Mouse (Mus musculus) intestine, embryonic 14.5 days (tissue): ENCODE results near the gene Srsf2. TPM values are rescaled to one million over a fixed set of nuclear protein-coding genes. Genes with fewer than 3 reads are reported as not detected.
A peak's percentile ranks its signal among the peaks of the same experiment; 100 is the strongest.

Experiments used
- ATAC-seq: fragments of 200-750 bp; cut with Nextera tagmentation; replicated peaks from 2 replicates; pipeline ENCODE4 v1.8.0; 2017; ENCODE audit warnings: low read depth, moderate number of reproducible peaks, moderate TSS enrichment, moderate library complexity; ENCODE audit not compliant: low FRiP score, low TSS enrichment
- DNase-seq: peaks from one replicate; pipeline ENCODE4 v3.0.0-alpha.2; 2018; ENCODE audit warnings: low spot score
- H3K27ac ChIP-seq: fragments of 300-500 bp; sonication (generic); 2 replicates; pipeline ENCODE4 v1.5.1; 2014; ENCODE audit warnings: low read depth, mild to moderate bottlenecking, control low read depth
- H3K27me3 ChIP-seq: fragments of 300-500 bp; sonication (generic); replicated peaks from 2 replicates; pipeline ENCODE4 v1.6.1; 2014; ENCODE audit warnings: low read length, control low read depth; ENCODE audit not compliant: control insufficient read depth, insufficient read depth
- H3K36me3 ChIP-seq: fragments of 300-500 bp; sonication (generic); 2 replicates; pipeline ENCODE4 v1.6.1; 2014; ENCODE audit warnings: low read length, control low read depth; ENCODE audit not compliant: control insufficient read depth, insufficient read depth
- H3K4me1 ChIP-seq: fragments of 300-500 bp; sonication (generic); replicated peaks from 2 replicates; pipeline ENCODE4 v1.6.1; 2014; ENCODE audit warnings: low read length, control low read depth, mixed read lengths; ENCODE audit not compliant: control insufficient read depth, insufficient read depth
- H3K4me2 ChIP-seq: fragments of 300-500 bp; sonication (generic); 2 replicates; pipeline ENCODE4 v1.6.1; 2014; ENCODE audit warnings: low read length
- H3K4me3 ChIP-seq: fragments of 300-500 bp; sonication (generic); 2 replicates; pipeline ENCODE4 v1.5.1; 2014; ENCODE audit warnings: low read depth, low read length, control low read depth, mixed read lengths
- H3K9ac ChIP-seq: fragments of 300-500 bp; sonication (generic); 2 replicates; pipeline ENCODE4 v1.6.1; 2014; ENCODE audit warnings: mild to moderate bottlenecking, low read length
- H3K9me3 ChIP-seq: fragments of 300-500 bp; sonication (generic); 2 replicates; pipeline ENCODE4 v1.6.1; 2016; ENCODE audit warnings: low read length, control low read depth; ENCODE audit not compliant: control insufficient read depth
- WGBS: fragments of 180-500 bp; shearing (Covaris S2); extraction: QIAGEN DNeasy Blood & Tissue Kit; methylation state at CpG from one replicate; pipeline ENCODE4 v1.1.7; 2014; 5-methylcytosine and 5-hydroxymethylcytosine counted together
- polyA plus RNA-seq: library from polyadenylated mRNA; unstranded; fragments of >200 nt; fragmentation: Nextera tagmentation; extraction: Ambion mirVana; gene quantifications from 2 replicates; pipeline ENCODE4 v1.2.1, GENCODE M21; 2014

The Srsf2 gene
- polyA plus RNA-seq, 1 experiment from 2014 or later, result 855 TPM

DNA sequence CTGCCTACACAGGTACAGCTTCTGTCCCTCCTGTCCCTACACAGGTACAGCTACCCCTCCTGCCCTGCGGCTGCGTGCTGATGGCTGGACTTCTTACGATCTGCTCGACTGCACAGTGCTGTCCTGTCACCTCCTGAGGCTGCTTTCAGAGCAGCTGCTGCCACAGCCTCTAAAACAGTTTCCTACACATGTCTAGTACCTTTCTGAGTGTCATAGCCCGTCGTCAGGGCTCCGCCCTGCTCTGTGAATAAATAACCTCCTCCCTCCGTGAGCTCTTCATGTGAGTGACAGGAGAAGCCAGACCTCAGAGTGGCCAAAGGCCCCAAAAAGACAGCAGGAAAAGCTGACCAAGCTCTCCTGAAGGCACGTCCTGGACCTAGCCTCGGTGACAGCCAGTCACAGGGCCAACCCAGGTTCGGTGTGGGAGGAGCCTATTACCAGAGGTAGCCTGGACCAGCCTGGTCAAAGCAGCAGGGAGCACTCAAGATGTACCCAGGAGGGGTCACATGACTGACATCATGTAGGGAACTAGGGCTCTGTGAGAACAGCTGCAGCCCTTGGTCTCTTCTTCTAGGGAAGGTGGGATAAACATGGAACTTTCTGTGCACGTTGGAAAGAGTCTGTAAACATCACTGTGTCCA, 13.2 kb upstream of the Srsf2 start:
- H3K4me2 ChIP-seq, result no peak overlapping the region
- H3K27me3 ChIP-seq, result no peaks in the 10 kb centered on the region
- no peaks in the 10 kb centered on the region for H3K4me1 ChIP-seq
- WGBS, result 72% methylated on average over 12 of the region's 12 CpGs
- H3K9me3 ChIP-seq, result no peaks in the 10 kb centered on the region
- no peak overlapping the region for H3K27ac ChIP-seq
- no peak for ATAC-seq
- H3K4me3 ChIP-seq, result no peak overlapping the region
- H3K36me3 ChIP-seq, result peaks cover 74% of the 10 kb centered on the region
- H3K9ac ChIP-seq, result no peak overlapping the region
- DNase-seq, result no peak

DNA sequence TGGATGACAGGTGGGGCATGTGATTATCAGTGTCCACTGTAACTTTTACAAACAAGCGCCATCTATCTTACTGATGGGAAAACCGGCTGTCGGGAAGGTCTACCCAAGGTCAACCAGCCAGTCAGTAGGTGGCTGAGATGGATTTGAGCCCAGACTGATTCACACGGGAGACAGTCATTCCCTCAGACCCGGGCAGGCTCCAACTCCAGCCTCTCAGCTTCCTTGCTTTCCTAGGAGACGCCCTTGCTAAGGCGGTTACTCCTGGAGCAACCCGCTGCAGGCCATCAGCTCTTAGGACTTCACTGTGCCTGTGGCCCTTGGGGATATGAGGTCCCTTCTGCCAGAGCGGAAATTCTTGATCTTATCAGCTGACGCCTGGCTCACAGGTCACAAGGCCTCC, 11.6 kb upstream of the Srsf2 start:
- H3K27ac ChIP-seq, result no peak overlapping the region
- H3K9me3 ChIP-seq, result no peaks in the 10 kb centered on the region
- H3K9ac ChIP-seq, result no peak overlapping the region
- 70% methylated on average over 10 of the region's 10 CpGs for WGBS
- H3K4me3 ChIP-seq, result no peak overlapping the region
- peaks cover 80% of the 10 kb centered on the region for H3K36me3 ChIP-seq
- ATAC-seq (no peak), DNase-seq (no peak)
- no peaks in the 10 kb centered on the region for H3K27me3 ChIP-seq
- no peak overlapping the region for H3K4me2 ChIP-seq
- H3K4me1 ChIP-seq, result no peaks in the 10 kb centered on the region

DNA sequence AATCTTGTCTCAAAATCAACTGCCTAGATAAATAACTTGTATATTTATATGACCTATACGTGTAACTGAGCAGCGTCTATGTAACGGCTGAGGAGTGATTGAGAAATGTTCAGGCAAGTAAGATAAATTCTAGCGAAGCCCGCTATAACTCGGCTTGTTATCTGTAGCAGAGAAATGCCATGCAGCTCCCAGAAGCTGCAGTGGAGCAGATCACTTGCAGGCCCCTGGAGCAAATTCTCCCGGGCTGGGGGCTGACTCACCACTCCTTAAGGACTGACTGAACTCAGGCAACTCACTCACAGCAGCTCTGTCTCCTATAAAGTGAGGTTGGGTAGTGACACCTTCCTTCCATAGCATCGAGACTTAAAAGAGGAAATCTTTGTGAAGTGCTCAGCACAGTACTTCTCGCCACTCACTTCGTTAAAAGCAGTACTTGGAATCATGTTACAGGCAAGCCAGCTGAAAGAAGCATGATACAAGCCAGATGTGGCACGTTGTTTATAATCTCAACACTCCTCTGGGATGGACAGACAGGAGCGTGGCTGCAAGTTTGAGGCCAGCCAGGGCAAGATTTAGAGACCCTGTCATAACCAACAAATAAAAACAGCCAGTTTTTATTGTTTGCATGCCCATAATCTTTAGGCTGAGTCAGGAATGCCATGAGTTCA, 4.4 kb upstream of the Srsf2 start:
- Histone ChIP-seq H3K4me2 (no peak overlapping the region), H3K27me3 (no peaks in the 10 kb centered on the region), H3K4me3 (no peak overlapping the region), H3K9ac (no peak overlapping the region), H3K36me3 (peaks cover 42% of the 10 kb centered on the region), H3K9me3 (no peaks in the 10 kb centered on the region), H3K27ac (no peak overlapping the region), H3K4me1 (peaks cover 12% of the 10 kb centered on the region)
- DNase-seq (no peak), ATAC-seq (no peak)
- 46% methylated on average over 12 of the region's 12 CpGs for WGBS

DNA sequence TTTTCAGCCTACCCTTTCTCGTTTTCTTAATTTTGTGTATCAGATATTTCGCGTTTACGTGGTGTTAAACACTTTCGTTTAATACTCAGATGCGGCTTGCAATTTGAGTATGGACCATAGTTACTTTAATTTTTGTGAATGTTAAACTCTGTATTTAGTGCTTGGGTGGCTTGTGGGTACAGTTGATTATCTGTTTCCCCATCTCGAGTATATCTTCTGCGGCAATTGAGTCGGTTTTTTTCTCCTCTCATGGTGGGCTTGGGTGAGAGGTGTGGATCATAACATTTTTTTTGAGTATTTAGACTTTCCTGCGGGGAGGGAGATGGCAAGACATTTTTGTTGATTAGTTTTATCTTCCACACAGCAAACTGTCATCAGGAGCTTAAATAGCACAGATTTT, 1.4 kb upstream of the Srsf2 start:
- Histone ChIP-seq H3K4me1 (peaks cover 22% of the 10 kb centered on the region), H3K9me3 (no peaks in the 10 kb centered on the region), H3K27ac (0 out of 2 replicates have a peak overlapping the region, but pooled peaks have one; percentile 100), H3K36me3 (peaks cover 41% of the 10 kb centered on the region), H3K27me3 (no peaks in the 10 kb centered on the region), H3K9ac (peak overlapping the region; percentile 99), H3K4me3 (peak overlapping the region; percentile 100), H3K4me2 (peak overlapping the region; percentile 92)
- 30% methylated on average over 10 of the region's 10 CpGs for WGBS
- DNase-seq (no peak), ATAC-seq (no peak)

DNA sequence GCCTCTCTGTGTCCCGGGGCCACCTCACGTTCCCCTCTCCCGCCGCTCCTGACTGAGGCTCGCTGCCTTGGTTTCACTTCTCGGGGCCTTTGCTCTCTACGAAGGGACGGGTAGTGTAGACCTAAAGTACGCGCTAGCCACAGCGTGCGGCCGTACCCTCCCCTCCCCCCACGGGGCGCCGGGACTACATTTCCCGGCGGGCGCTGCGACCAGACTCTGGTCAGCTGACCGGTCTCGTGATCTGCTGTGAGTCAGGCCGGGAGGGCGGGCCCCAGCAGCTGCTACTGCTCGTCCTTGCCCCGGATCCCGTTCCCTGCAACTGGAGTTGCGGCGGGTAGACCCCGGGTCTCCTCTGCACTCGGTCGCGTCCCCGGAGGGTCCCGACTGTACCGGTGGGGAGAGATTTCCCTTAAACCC, 626 bp upstream of the Srsf2 start:
- Histone ChIP-seq H3K27me3 (no peaks in the 10 kb centered on the region), H3K27ac (peak overlapping the region; percentile 100), H3K4me2 (peak overlapping the region; percentile 92), H3K4me1 (peaks cover 22% of the 10 kb centered on the region), H3K4me3 (peak overlapping the region; percentile 100), H3K36me3 (peaks cover 41% of the 10 kb centered on the region), H3K9ac (peak overlapping the region; percentile 99), H3K9me3 (no peaks in the 10 kb centered on the region)
- peak; percentile 83 for ATAC-seq
- peak; percentile 99 for DNase-seq
- WGBS, result under 1% methylated on average over 36 of the region's 36 CpGs

DNA sequence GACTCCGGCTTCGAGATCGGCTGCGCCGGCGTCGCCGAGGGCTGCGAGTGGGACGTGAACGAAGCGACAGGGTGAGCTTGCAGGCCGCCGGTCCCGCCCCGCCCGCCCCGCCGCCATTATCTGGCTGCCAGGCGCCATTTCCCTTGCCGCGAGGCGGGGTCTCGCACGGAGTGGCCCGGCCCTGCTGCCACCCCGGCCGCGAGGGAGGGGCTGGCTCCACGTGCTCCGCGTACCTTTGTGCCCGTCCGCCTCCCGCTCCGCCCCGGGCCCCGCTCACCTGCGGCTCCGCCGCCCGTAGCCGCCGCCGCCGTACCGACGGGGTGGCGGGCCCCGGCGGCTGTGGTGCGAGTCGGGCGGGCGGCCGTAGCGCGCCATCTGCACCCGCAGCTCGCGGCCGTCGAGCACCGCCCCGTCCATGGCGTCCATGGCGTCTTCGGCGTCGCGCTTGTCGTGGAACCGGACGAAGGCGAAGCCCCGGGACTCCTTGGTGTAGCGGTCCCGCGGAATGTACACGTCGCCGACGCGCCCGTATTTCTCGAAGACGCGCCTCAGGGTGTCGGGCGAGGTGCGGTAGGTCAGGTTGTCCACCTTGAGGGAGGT, 503 bp downstream of the Srsf2 start, which contains the start of gene Mfsd11:
TSS of gene Mfsd11 (plus strand) at position 150 of the 600 bp plus-strand sequence.
- Histone ChIP-seq H3K27ac (peak within 1 kb of the TSS; percentile 100), H3K9me3 (no peaks in the 10 kb centered on the region), H3K4me1 (peaks cover 22% of the 10 kb centered on the region), H3K4me2 (peak within 1 kb of the TSS; percentile 92), H3K36me3 (peaks cover 51% of the 10 kb centered on the region), H3K27me3 (no peaks in the 10 kb centered on the region), H3K4me3 (peak within 1 kb of the TSS; percentile 100), H3K9ac (peak within 1 kb of the TSS; percentile 99)
- WGBS, result under 1% methylated on average over 87 of the region's 91 CpGs
- peak; percentile 81 for DNase-seq
- peak; percentile 58 for ATAC-seq

DNA sequence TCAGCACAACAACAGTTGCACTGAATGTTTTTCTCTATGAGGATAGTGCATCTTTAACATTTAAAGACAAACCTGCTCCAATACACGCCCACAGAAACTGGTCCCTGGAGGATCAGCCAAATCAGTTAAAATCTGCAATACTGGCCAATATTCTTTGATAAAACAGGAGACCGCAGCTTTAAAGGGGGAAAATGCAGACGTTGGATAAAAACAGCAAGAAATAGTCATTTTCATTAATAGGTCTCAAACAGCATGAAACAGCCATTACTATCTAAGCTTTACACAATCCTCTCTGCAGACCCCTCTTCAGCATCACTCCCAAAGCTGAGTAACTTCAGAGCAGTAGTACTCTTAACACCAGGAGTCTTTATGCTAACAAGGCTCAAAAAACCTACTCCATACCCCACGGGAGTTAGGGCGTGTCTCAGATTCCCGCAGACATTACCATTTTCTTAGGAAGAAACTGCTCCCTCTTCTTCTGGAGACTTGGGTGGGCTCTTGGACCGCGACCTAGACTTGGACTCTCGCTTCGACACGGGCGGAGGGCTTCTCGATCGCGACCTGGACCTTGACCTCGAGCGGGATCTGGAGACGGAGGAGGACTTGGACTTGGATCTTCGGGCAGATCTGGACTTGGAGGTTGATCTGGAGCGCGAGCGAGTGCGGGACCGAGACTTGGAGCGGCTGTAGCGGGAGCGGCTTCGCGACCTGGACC, 1.2 kb downstream of the Srsf2 start:
- Histone ChIP-seq H3K4me2 (peak overlapping the region; percentile 92), H3K4me3 (peak overlapping the region; percentile 100), H3K27ac (peak overlapping the region; percentile 100), H3K9ac (peak overlapping the region; percentile 99), H3K9me3 (no peaks in the 10 kb centered on the region), H3K27me3 (no peaks in the 10 kb centered on the region), H3K4me1 (peaks cover 22% of the 10 kb centered on the region), H3K36me3 (peaks cover 54% of the 10 kb centered on the region)
- peak; percentile 81 for DNase-seq
- under 1% methylated on average over 29 of the region's 29 CpGs for WGBS
- ATAC-seq, result no peak

DNA sequence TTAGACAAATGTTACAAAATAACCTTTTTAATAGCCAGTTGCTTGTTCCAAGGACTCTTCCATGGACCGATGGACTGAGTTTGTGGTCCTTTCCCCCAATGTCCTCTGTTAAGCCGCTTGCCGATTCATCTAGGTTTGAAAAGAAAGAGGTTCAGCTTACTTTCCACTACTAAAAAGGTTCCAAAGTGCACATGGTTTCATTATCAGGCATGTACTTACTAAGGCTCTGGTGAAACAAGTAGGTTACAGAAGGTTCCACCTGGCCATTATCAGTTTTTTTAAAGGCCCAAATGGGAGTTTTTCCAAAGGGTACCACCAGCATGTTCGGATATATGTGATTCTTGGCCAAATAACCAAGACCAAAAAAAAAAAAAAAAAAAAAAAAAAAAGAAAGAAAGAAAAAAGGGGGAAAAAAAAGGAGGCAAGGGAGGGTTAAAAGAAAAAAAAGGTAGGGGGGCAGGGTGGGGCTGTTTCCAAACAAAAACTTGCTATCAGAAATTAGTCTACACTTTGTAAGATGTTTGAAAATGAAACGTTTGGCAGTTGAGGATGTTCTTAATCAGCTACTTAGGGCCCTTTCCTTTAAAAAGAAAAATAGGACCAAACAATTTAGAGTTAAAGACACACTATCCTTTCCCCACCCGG, 1.9 kb downstream of the Srsf2 start:
- no peak for ATAC-seq
- Histone ChIP-seq H3K27ac (no peak overlapping the region), H3K36me3 (peaks cover 50% of the 10 kb centered on the region), H3K9me3 (no peaks in the 10 kb centered on the region), H3K4me3 (peak overlapping the region; percentile 100), H3K4me2 (peak overlapping the region; percentile 92), H3K4me1 (peaks cover 22% of the 10 kb centered on the region), H3K27me3 (no peaks in the 10 kb centered on the region), H3K9ac (peak overlapping the region; percentile 99)
- WGBS, result 32% methylated on average over 6 of the region's 6 CpGs
- no peak for DNase-seq
